In the genomic region with DNA sequence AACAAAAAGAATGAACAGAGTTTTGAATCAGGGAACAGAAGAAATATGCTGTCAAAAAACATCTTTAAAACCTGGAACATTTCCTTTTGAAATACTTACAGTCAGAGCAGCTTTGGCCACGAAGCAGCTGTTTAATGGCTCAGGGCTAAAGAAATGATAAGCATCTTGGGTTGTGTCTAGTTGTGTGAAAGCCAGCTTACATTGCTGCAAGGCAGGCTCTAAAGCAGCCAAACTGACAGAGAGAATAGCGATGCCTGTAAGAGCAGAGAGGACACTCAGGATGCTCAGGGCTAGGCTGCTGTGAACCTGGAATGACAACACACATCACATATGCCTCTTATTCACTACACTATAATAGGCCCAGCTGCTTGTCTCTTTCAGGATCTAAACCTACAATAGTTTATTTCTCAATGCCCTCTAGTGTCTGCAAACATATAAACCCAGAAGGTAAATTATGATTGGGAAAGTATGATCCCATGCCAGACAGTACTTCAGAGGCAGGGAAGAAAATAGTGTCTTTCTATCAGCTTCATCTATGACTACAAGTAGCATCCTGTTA, we compare ENCODE assay signal across 40 mouse cellular contexts. TPM values are rescaled to one million over a fixed set of nuclear protein-coding genes. Genes with fewer than 3 reads are reported as not detected.
A peak's percentile ranks its signal among the peaks of the same experiment; 100 is the strongest.
DNase-seq lines count a peak whose midpoint lies in the region; ATAC-seq and TF ChIP-seq lines count a peak whose summit lies in the region.
"Had no signal": no experiment of that assay in that cellular context is flagged by ENCODE, and none has a peak within 500 bp of the region (broad histone marks: within the 10 kb centered on the region; RNA-seq: fewer than 3 reads in every experiment).

No protein-coding gene starts in this region.

- no peak overlapping the region for H3K27ac ChIP-seq in liver, adult 2 months (replicated peaks; ENCODE audit: insufficient read depth, low read depth, low read length)
- H3K27ac ChIP-seq in liver, embryonic 12.5 days = no peak overlapping the region
- H3K27ac ChIP-seq in CH12.LX (ENCODE audit: insufficient read depth, low read depth) = no peak overlapping the region
- no peak overlapping the region for H3K27ac ChIP-seq in midbrain, embryonic 16.5 days (ENCODE audit: low read length)
- H3K27ac ChIP-seq: embryonic facial prominence, embryonic 13.5 days; forebrain, embryonic 10.5 days; forebrain, embryonic 15.5 days; gastrocnemius, adult 2 months; heart, adult 2 months; hindbrain, embryonic 10.5 days; hindbrain, embryonic 15.5 days; intestine, embryonic 15.5 days; kidney, postnatal 0 days; limb, embryonic 12.5 days; liver, embryonic 13.5 days; midbrain, embryonic 10.5 days; midbrain, embryonic 15.5 days; neural tube, embryonic 12.5 days; stomach, postnatal 0 days had no signal

- H3K36me3 ChIP-seq in liver, adult 2 months (ENCODE audit: control insufficient read depth, insufficient read depth, low read length) = no peaks in the 10 kb centered on the region
- H3K36me3 ChIP-seq in liver, embryonic 12.5 days = no peaks in the 10 kb centered on the region
- no peaks in the 10 kb centered on the region for H3K36me3 ChIP-seq in CH12.LX (replicated peaks in 1 of 2; ENCODE audit: control insufficient read depth in 1 of 2, insufficient read depth in 1 of 2, low read length in 1 of 2)
- no peaks in the 10 kb centered on the region for H3K36me3 ChIP-seq in midbrain, embryonic 16.5 days (ENCODE audit: control insufficient read depth, insufficient read depth, low read length)
- H3K36me3 ChIP-seq: embryonic facial prominence, embryonic 13.5 days; forebrain, embryonic 10.5 days; forebrain, embryonic 15.5 days; G1E; heart, embryonic 12.5 days; hindbrain, embryonic 10.5 days; hindbrain, embryonic 15.5 days; intestine, embryonic 15.5 days; limb, embryonic 12.5 days; liver, embryonic 13.5 days; midbrain, embryonic 10.5 days; midbrain, embryonic 15.5 days; neural tube, embryonic 12.5 days had no signal

- H3K4me3 ChIP-seq in liver, adult 2 months (ENCODE audit: insufficient read depth, low read depth, low read length) = no peak overlapping the region
- H3K4me3 ChIP-seq in liver, embryonic 12.5 days = no peak overlapping the region
- no peak overlapping the region for H3K4me3 ChIP-seq in CH12.LX (replicated peaks in 1 of 3; ENCODE audit: low read depth in 2 of 3, low read length in 2 of 3, poor library complexity in 1 of 3)
- H3K4me3 ChIP-seq in midbrain, embryonic 16.5 days (ENCODE audit: low read depth, low read length) = no peak overlapping the region
- H3K4me3 ChIP-seq: embryonic facial prominence, embryonic 13.5 days; forebrain, embryonic 10.5 days; forebrain, embryonic 15.5 days; gastrocnemius, adult 2 months; heart, adult 2 months; heart, embryonic 12.5 days; hindbrain, embryonic 10.5 days; hindbrain, embryonic 15.5 days; intestine, embryonic 15.5 days; limb, embryonic 12.5 days; liver, embryonic 13.5 days; midbrain, embryonic 10.5 days; midbrain, embryonic 15.5 days; neural tube, embryonic 12.5 days had no signal

- H3K4me1 ChIP-seq in liver, adult 2 months (ENCODE audit: control insufficient read depth, insufficient read depth, low read length) = no peaks in the 10 kb centered on the region
- H3K4me1 ChIP-seq in liver, embryonic 12.5 days = no peaks in the 10 kb centered on the region
- H3K4me1 ChIP-seq in CH12.LX (ENCODE audit: control insufficient read depth in 1 of 2, insufficient read depth in 2 of 2) = no peaks in the 10 kb centered on the region
- H3K4me1 ChIP-seq in midbrain, embryonic 16.5 days (ENCODE audit: control insufficient read depth, insufficient read depth, low read length) = no peaks in the 10 kb centered on the region
- H3K4me1 ChIP-seq: embryonic facial prominence, embryonic 13.5 days; forebrain, embryonic 10.5 days; forebrain, embryonic 15.5 days; heart, embryonic 12.5 days; hindbrain, embryonic 10.5 days; hindbrain, embryonic 15.5 days; intestine, embryonic 15.5 days; limb, embryonic 12.5 days; liver, embryonic 13.5 days; midbrain, embryonic 10.5 days; midbrain, embryonic 15.5 days; neural tube, embryonic 12.5 days had no signal

- no peak; the same call in 1 of the 2 replicates for TF ChIP-seq CTCF in liver, adult 2 months (IDR thresholded peaks at IDR 0.05; ENCODE audit: low read depth, low read length)
- TF ChIP-seq CTCF in CH12.LX (conservative IDR thresholded peaks at IDR 0.05 in 1 of 2, IDR thresholded peaks at IDR 0.05 in 1 of 2; ENCODE audit: low read depth in 2 of 2, low read length in 2 of 2) = peak in 1 of 2 experiments; percentile 27; a peak in 2 of 4 replicates

- in situ Hi-C loops in CH12.LX (cut with MboI; ENCODE audit: low pct_ligation_motif_present, low pct_unique_long_range_greater_than_20kb, low sequenced_read_pairs) = no loop called here

- TF ChIP-seq EP300 in CH12.LX (IDR thresholded peaks at IDR 0.05; ENCODE audit: low read length) = no peak

- peak; percentile 24 for DNase-seq in liver, adult 2 months (ENCODE audit: extremely low read depth, low read depth, low spot score)
- peak; percentile 52 for DNase-seq in CD4-positive helper T cell, adult 2 months (ENCODE audit: low read depth, low spot score)
- DNase-seq in CH12.LX (ENCODE audit: extremely low read depth) = no peak
- DNase-seq in naive thymus-derived CD4-positive, alpha-beta T cell, adult 2 months (ENCODE audit: low read depth) = peak; percentile 58
- DNase-seq in adrenal gland, postnatal 25 days = no peak
- DNase-seq: adrenal gland, postnatal 14 days; cerebellum, adult 11-12 months; cerebellum, adult 9-11 months; gastrocnemius, adult 2 months; gastrocnemius, postnatal 36 days; heart, adult 2 months; kidney, adult 8-10 months; liver, embryonic 13.5 days; lung, adult 2 months; lung, postnatal 14 days; right cerebral cortex, adult 18-20 months had no signal

- H3K9me3 ChIP-seq in liver, embryonic 12.5 days (replicated peaks) = no peaks in the 10 kb centered on the region
- H3K9me3 ChIP-seq in CH12.LX (replicated peaks; ENCODE audit: low read length) = peaks cover 6% of the 10 kb centered on the region
- no peaks in the 10 kb centered on the region for H3K9me3 ChIP-seq in midbrain, embryonic 16.5 days (replicated peaks; ENCODE audit: control insufficient read depth, low read length, poor library complexity, severe bottlenecking)
- H3K9me3 ChIP-seq: embryonic facial prominence, embryonic 13.5 days; forebrain, embryonic 10.5 days; forebrain, embryonic 15.5 days; G1E; heart, embryonic 12.5 days; hindbrain, embryonic 10.5 days; hindbrain, embryonic 15.5 days; intestine, embryonic 15.5 days; limb, embryonic 12.5 days; liver, embryonic 13.5 days; midbrain, embryonic 10.5 days; midbrain, embryonic 15.5 days; neural tube, embryonic 12.5 days had no signal

- no peak overlapping the region for H3K9ac ChIP-seq in liver, adult 2 months (ENCODE audit: low read depth, low read length)
- no peak overlapping the region for H3K9ac ChIP-seq in liver, embryonic 12.5 days
- H3K9ac ChIP-seq in CH12.LX (ENCODE audit: insufficient read depth, low read depth) = no peak overlapping the region
- no peak overlapping the region for H3K9ac ChIP-seq in midbrain, embryonic 16.5 days (ENCODE audit: low read depth, low read length)
- H3K9ac ChIP-seq: embryonic facial prominence, embryonic 13.5 days; forebrain, embryonic 15.5 days; heart, embryonic 12.5 days; hindbrain, embryonic 15.5 days; intestine, embryonic 15.5 days; limb, embryonic 12.5 days; liver, embryonic 13.5 days; midbrain, embryonic 15.5 days; neural tube, embryonic 12.5 days had no signal

- ATAC-seq in liver, embryonic 12.5 days = no peak
- ATAC-seq in midbrain, embryonic 16.5 days = no peak
- ATAC-seq: forebrain, embryonic 15.5 days; intestine, embryonic 15.5 days; midbrain, embryonic 15.5 days had no signal

- dilution Hi-C loops in CH12.LX (cut with MboI; ENCODE audit: extremely low pct_ligation_motif_present, extremely low pct_unique_long_range_greater_than_20kb, low sequenced_read_pairs) = no loop called here

- 70% methylated on average over 2 of the region's 2 CpGs for WGBS in liver, adult 2 months
- 38% methylated on average over 2 of the region's 2 CpGs for WGBS in liver, embryonic 12.5 days (ENCODE audit: insufficient replicate concordance)
- WGBS in midbrain, embryonic 16.5 days = 83% methylated on average over 2 of the region's 2 CpGs

- H3K79me2 ChIP-seq in liver, adult 2 months (ENCODE audit: control insufficient read depth, insufficient read depth, low read length) = no peaks in the 10 kb centered on the region
- no peaks in the 10 kb centered on the region for H3K79me2 ChIP-seq in CH12.LX (replicated peaks; ENCODE audit: control insufficient read depth, extremely low read depth, insufficient read depth, poor library complexity, severe bottlenecking)

- H3K27me3 ChIP-seq in liver, adult 2 months (ENCODE audit: control insufficient read depth, insufficient read depth, low read length) = no peaks in the 10 kb centered on the region
- no peaks in the 10 kb centered on the region for H3K27me3 ChIP-seq in liver, embryonic 12.5 days (replicated peaks)
- no peaks in the 10 kb centered on the region for H3K27me3 ChIP-seq in CH12.LX (replicated peaks)
- H3K27me3 ChIP-seq in midbrain, embryonic 16.5 days (ENCODE audit: control insufficient read depth, insufficient read depth, low read depth, low read length) = no peaks in the 10 kb centered on the region
- H3K27me3 ChIP-seq: embryonic facial prominence, embryonic 13.5 days; forebrain, embryonic 15.5 days; heart, embryonic 12.5 days; hindbrain, embryonic 15.5 days; intestine, embryonic 15.5 days; limb, embryonic 12.5 days; liver, embryonic 13.5 days; midbrain, embryonic 15.5 days; neural tube, embryonic 12.5 days had no signal

- peak; percentile 32 for TF ChIP-seq RAD21 in CH12.LX (IDR thresholded peaks at IDR 0.05; ENCODE audit: low read depth, low read length)

- TF ChIP-seq POLR2A in liver, adult 2 months (IDR thresholded peaks at IDR 0.05; ENCODE audit: extremely low read depth, insufficient read depth, low read length) = no peak
- no peak for TF ChIP-seq POLR2A in CH12.LX (IDR thresholded peaks at IDR 0.05; ENCODE audit: low read depth, low read length)

- no peak overlapping the region for H3K4me2 ChIP-seq in liver, embryonic 12.5 days
- no peak overlapping the region for H3K4me2 ChIP-seq in CH12.LX (ENCODE audit: insufficient read depth, low read depth, poor library complexity, severe bottlenecking)
- H3K4me2 ChIP-seq in midbrain, embryonic 16.5 days (ENCODE audit: low read length) = no peak overlapping the region
- H3K4me2 ChIP-seq: embryonic facial prominence, embryonic 13.5 days; forebrain, embryonic 15.5 days; heart, embryonic 12.5 days; hindbrain, embryonic 15.5 days; intestine, embryonic 15.5 days; limb, embryonic 12.5 days; liver, embryonic 13.5 days; midbrain, embryonic 15.5 days; neural tube, embryonic 12.5 days had no signal

RNA-seq across cellular contexts. Expression of a gene that starts 14.7 kb away (rescaled TPM):
- total RNA-seq in liver, adult 2 months (2014; rRNA removed) = 3.9 and 4.5 TPM in 2 replicates
- polyA plus RNA-seq in liver, adult 2 months (2012; rRNA removed) = 0.82 and 0.85 TPM in 2 replicates
- 2.4 and 2.7 TPM in 2 replicates for polyA plus RNA-seq in liver, embryonic 12.5 days (2016; fragmentation: Nextera tagmentation; extraction: Ambion mirVana)
- total RNA-seq in CH12.LX (2012; rRNA removed) (2.3 and 2.7 TPM in 2 replicates), CH12.LX (2014; rRNA removed) (3.3 and 5.4 TPM in 2 replicates)
- 2.7 and 2.8 TPM in 2 replicates for polyA plus RNA-seq in CH12.LX (2012; ENCODE audit: insufficient read length, low read depth)
- 1.6 and 1.9 TPM in 2 replicates for polyA plus RNA-seq in midbrain, embryonic 16.5 days (2015; fragmentation: Nextera tagmentation; extraction: Ambion mirVana)
- total RNA-seq in adrenal gland, postnatal 25 days (2021) = 2.2 and 2.3 TPM in 2 replicates

RNA-seq across cellular contexts. Expression of a gene that starts 33.5 kb away (rescaled TPM):
- total RNA-seq in liver, adult 2 months (2014; rRNA removed) = not detected in 2 replicates
- polyA plus RNA-seq in liver, adult 2 months (2012; rRNA removed) = not detected in 2 replicates
- 0.20 and 0.52 TPM in 2 replicates for polyA plus RNA-seq in liver, embryonic 12.5 days (2016; fragmentation: Nextera tagmentation; extraction: Ambion mirVana)
- 0.21 TPM in 2 replicates for total RNA-seq in CH12.LX (2012; rRNA removed)
- total RNA-seq in CH12.LX (2014; rRNA removed) = 0.39 and 0.73 TPM in 2 replicates
- 0.18 and 0.53 TPM in 2 replicates for polyA plus RNA-seq in CH12.LX (2012; ENCODE audit: insufficient read length, low read depth)
- not detected in 2 replicates for polyA plus RNA-seq in midbrain, embryonic 16.5 days (2015; fragmentation: Nextera tagmentation; extraction: Ambion mirVana)
- total RNA-seq in adrenal gland, postnatal 25 days (2021) = not detected in 2 replicates
- total RNA-seq: adrenal gland, postnatal 14 days; layer of hippocampus, postnatal 10 days; left cerebral cortex, adult 18-20 months; left cerebral cortex, postnatal 14 days had no signal
- polyA plus RNA-seq: forebrain, embryonic 15.5 days; frontal cortex, adult 2 months; heart, embryonic 12.5 days; hindbrain, embryonic 10.5 days; large intestine, adult 2 months; limb, embryonic 12.5 days; midbrain, embryonic 10.5 days; midbrain, embryonic 15.5 days had no signal

RNA-seq across cellular contexts. Expression of a gene that starts 50.7 kb away (rescaled TPM):
- total RNA-seq in liver, adult 2 months (2014; rRNA removed) = not detected in 2 replicates
- not detected in 2 replicates for polyA plus RNA-seq in liver, adult 2 months (2012; rRNA removed)
- 4.5 and 6.4 TPM in 2 replicates for polyA plus RNA-seq in liver, embryonic 12.5 days (2016; fragmentation: Nextera tagmentation; extraction: Ambion mirVana)
- total RNA-seq in CH12.LX (2012; rRNA removed) = 0.34 and 0.59 TPM in 2 replicates
- 0.63 and 0.70 TPM in 2 replicates for total RNA-seq in CH12.LX (2014; rRNA removed)
- 0.51 and 0.91 TPM in 2 replicates for polyA plus RNA-seq in CH12.LX (2012; ENCODE audit: insufficient read length, low read depth)
- not detected in 2 replicates for polyA plus RNA-seq in midbrain, embryonic 16.5 days (2015; fragmentation: Nextera tagmentation; extraction: Ambion mirVana)
- total RNA-seq in adrenal gland, postnatal 25 days (2021) = not detected in 2 replicates
- total RNA-seq: adrenal gland, postnatal 14 days; G1E; gastrocnemius, adult 2 months; gastrocnemius, postnatal 36 days; heart, adult 2 months; layer of hippocampus, postnatal 10 days; left cerebral cortex, adult 18-20 months; left cerebral cortex, postnatal 14 days had no signal
- polyA plus RNA-seq: embryonic facial prominence, embryonic 13.5 days; forebrain, embryonic 10.5 days; forebrain, embryonic 15.5 days; frontal cortex, adult 2 months; G1E; heart, adult 2 months; heart, postnatal 0 days; hindbrain, embryonic 10.5 days; hindbrain, embryonic 15.5 days; kidney, postnatal 0 days; large intestine, adult 2 months; limb, embryonic 12.5 days; lung, adult 2 months; midbrain, embryonic 10.5 days; midbrain, embryonic 15.5 days; neural tube, embryonic 12.5 days had no signal

RNA-seq across cellular contexts. Expression of a gene that starts 53.4 kb away (rescaled TPM):
- 3.5 and 3.8 TPM in 2 replicates for total RNA-seq in liver, adult 2 months (2014; rRNA removed)
- 3.9 and 7.1 TPM in 2 replicates for polyA plus RNA-seq in liver, adult 2 months (2012; rRNA removed)
- 0.31 and 0.38 TPM in 2 replicates for polyA plus RNA-seq in liver, embryonic 12.5 days (2016; fragmentation: Nextera tagmentation; extraction: Ambion mirVana)
- total RNA-seq in CH12.LX (2012; rRNA removed) = not detected in 2 replicates
- not detected in 2 replicates for total RNA-seq in CH12.LX (2014; rRNA removed)
- polyA plus RNA-seq in CH12.LX (2012; ENCODE audit: insufficient read length, low read depth) = not detected in 2 replicates
- not detected in 2 replicates for polyA plus RNA-seq in midbrain, embryonic 16.5 days (2015; fragmentation: Nextera tagmentation; extraction: Ambion mirVana)
- total RNA-seq in adrenal gland, postnatal 25 days (2021) = 0.61 and 1.0 TPM in 2 replicates
- total RNA-seq: common myeloid progenitor, adult 5-6 weeks; layer of hippocampus, postnatal 10 days; left cerebral cortex, adult 18-20 months; left cerebral cortex, postnatal 14 days; megakaryocyte progenitor cell, adult 5-6 weeks had no signal
- polyA plus RNA-seq: forebrain, embryonic 15.5 days; frontal cortex, adult 2 months; G1E; hindbrain, embryonic 15.5 days; midbrain, embryonic 15.5 days; neural tube, embryonic 12.5 days had no signal

Comparison
In these comparisons a context has a peak if more than half of its experiments do, and no peak if none do; other contexts are left out.
1. DNase-seq: peak in liver, adult 2 months (single experiment), CD4-positive helper T cell, adult 2 months (single experiment) and naive thymus-derived CD4-positive, alpha-beta T cell, adult 2 months (single experiment); none in CH12.LX (single experiment) and adrenal gland, postnatal 25 days (single experiment).